Mouse (Mus musculus): ENCODE data around the gene Fubp1. TPM values are rescaled to one million over a fixed set of nuclear protein-coding genes. Genes with fewer than 3 reads are reported as not detected.

Gene Fubp1
- polyA plus RNA-seq, 3 experiments from 2014 or later, result 197 to 282 (median 262) TPM

DNA sequence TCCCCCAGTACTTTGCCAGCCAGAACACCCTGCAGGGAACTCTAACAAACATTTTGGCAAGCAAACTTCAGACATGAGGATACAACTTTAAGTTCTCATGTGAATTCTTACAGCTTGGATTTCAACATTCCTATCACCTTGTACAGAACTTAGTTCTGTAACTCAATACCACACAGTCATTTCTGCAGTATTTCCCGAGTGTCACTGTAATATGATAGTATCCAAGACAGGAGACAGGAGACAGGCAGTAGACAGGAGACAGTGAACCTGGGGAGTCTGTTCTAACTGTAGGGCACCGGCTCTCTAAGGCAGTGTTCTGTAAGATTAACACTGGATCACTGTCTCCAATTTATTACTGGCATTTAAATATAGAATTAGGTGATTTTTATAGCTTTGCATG, 68.2 kb downstream of the Fubp1 start:
- no peak for ATAC-seq

DNA sequence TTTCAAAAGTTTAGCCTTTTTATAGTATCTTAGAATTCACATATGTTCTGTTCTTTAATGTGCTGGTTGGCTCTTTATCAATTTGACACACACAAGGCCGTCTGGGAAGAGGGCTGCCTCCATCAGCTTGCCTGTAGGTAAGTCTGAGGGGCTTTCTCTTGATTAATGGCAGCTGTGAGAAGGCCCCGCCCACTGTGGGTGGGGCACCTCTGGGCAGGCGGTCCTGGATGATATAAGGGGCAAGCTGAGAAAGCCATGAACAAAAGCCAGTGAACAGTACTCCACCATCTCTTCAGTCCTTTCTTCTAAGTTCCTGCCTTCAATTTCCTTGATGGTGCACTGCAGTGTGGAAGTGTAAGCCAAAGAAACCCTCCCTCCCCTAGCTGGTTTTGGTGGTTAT, 71.9 kb downstream of the Fubp1 start:
- no peak for ATAC-seq

DNA sequence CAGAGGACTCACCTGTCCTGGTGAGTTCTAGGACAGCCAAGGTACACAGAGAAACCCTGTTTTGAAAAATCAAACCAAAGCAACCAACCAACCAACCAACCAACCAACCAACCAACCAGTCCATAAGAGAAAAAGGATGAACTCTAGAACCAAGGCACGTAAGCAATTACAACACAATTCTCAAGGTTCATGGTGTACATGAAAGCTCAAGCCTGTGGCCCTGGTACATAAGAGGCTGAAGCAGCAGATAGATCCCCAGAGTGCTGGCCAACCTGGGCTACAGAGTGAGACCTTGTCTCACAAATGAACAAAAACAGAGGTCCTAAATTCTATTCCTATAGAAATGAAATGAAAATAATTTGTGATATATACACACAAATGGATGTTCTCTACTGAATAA, 74.1 kb downstream of the Fubp1 start:
- no peak for ATAC-seq

DNA sequence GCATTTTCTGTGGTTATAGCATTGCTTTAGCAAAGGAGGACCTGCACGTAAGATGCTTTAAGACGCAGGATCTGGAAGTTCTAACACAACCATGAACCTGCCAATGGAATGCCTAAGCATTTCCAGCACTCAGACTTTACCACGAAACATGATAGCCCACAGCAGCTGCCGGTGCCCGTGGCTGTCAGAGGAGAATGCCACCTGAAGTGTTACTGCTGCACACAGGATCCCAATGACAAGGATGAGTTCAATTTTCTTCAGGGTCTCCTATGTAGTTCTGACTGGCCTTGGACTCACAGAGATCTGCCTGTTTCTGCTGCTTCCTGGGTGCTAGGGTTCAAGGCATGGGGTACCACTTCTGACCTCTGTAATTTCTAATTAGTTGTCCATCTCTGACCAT, 74.5 kb downstream of the Fubp1 start:
- no peak for ATAC-seq

Other genes with a start within 250 kb of the Fubp1 start
- gene Gipc2, start 44.2 kb upstream of the Fubp1 start, polyA plus RNA-seq (2017; shearing (Covaris generic)), result not detected
- gene Dnajb4, start 120 bp upstream of the Fubp1 start, polyA plus RNA-seq (2017; shearing (Covaris generic)), result 1 to 10 TPM; 4.6 to 6.1 (median 5.8) TPM
- 1 to 10 TPM; 1.3 to 5.6 (median 2.8) TPM for gene Nexn, start 55.9 kb downstream of the Fubp1 start, polyA plus RNA-seq (2017; shearing (Covaris generic))
- gene Miga1, start 130.0 kb downstream of the Fubp1 start, polyA plus RNA-seq (2017; shearing (Covaris generic)), result 10 to 100 TPM in 1 of 3 experiments, 1 to 10 TPM in 2; 2.4 to 10.1 (median 6.2) TPM
- 10 to 100 TPM; 23.3 to 32.1 (median 30.3) TPM for gene Usp33, start 136.1 kb downstream of the Fubp1 start, polyA plus RNA-seq (2017; shearing (Covaris generic))
- 10 to 100 TPM; 25.3 to 35.1 (median 33.4) TPM for gene Zzz3, start 185.1 kb downstream of the Fubp1 start, polyA plus RNA-seq (2017; shearing (Covaris generic))